Mouse (Mus musculus): Measurements from ENCODE around the gene Rcc2.

DNA sequence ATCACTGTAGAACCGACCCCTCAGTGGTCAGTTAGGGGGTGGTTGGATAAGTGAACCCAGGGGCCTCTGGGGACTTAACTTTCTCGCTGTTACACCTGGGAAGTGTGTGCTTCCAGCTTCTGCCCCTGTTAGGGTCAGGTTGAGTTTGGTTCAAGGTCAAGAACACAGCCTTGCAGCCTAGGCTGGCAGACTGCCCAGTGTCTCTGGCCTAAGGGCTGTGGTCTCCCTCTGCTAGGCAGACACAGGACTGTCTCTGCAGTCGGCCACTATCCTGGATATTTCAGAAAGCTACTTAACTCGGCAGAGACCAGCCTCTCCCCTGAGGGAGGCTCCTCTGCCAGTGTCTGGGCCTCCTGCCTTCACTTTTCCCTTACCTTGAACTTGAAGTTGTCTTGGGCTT lies 3.8 kb downstream of the Rcc2 start:
- TF ChIP-seq TCF12 (IDR thresholded peaks at IDR 0.05; ENCODE audit: low read depth, low read length), result no peak
- TF ChIP-seq CHD1 (IDR thresholded peaks at IDR 0.05; ENCODE audit: low read depth, low read length), result no peak
- no peak for TF ChIP-seq MAZ (IDR thresholded peaks at IDR 0.05; ENCODE audit: low read depth, low read length)
- no peak for TF ChIP-seq POLR2A (IDR thresholded peaks at IDR 0.05; ENCODE audit: low read depth, low read length)
- no peak for TF ChIP-seq MAFK (IDR thresholded peaks at IDR 0.05; ENCODE audit: insufficient replicate concordance, low read length)
- no peak for TF ChIP-seq ELF1 (IDR thresholded peaks at IDR 0.05; ENCODE audit: low read depth, low read length)
- TF ChIP-seq RAD21 (IDR thresholded peaks at IDR 0.05; ENCODE audit: low read depth, low read length), result no peak
- TF ChIP-seq ETS1 (conservative IDR thresholded peaks at IDR 0.05; ENCODE audit: low read depth, low read length), result no peak
- TF ChIP-seq BHLHE40 (IDR thresholded peaks at IDR 0.05; ENCODE audit: low read depth, low read length), result no peak
- TF ChIP-seq CTCF (conservative IDR thresholded peaks at IDR 0.05 in 1 of 2, IDR thresholded peaks at IDR 0.05 in 1 of 2; ENCODE audit: low read depth in 2 of 2, low read length in 2 of 2), result no peak
- no peak for TF ChIP-seq EP300 (IDR thresholded peaks at IDR 0.05; ENCODE audit: low read length)
- no peak for TF ChIP-seq SIN3A (IDR thresholded peaks at IDR 0.05; ENCODE audit: low read length)
